Mouse (Mus musculus) heart, adult 9 months (tissue): ENCODE data around the gene Zfp64.

Experiments
- DNase-seq, 2 experiments: peaks; one replicate each; pipeline ENCODE4 v3.0.0; 2022; ENCODE audit warnings: low spot score in 2 of 2

Gene Zfp64

DNA sequence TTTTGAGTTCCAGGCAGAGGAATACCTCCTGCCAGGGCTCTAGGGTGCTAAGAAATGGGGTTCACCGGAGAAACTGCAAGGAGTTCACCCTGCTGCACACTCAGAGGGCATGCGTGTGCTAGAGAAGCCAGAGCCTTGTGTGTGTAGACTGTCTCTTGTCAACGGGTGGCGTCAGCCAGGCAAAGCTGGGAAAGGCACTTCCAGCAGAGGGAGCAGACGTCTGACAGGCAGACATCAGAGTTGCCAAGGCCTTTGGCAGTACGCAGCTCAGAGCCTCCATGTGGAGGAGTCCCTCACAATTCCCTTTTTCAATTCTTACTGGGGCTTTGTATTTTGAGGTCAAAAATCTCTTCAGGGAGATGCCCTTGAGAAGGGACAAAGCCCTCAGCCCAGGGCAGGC lies 6.9 kb downstream of the Zfp64 start:
- no peak for DNase-seq

DNA sequence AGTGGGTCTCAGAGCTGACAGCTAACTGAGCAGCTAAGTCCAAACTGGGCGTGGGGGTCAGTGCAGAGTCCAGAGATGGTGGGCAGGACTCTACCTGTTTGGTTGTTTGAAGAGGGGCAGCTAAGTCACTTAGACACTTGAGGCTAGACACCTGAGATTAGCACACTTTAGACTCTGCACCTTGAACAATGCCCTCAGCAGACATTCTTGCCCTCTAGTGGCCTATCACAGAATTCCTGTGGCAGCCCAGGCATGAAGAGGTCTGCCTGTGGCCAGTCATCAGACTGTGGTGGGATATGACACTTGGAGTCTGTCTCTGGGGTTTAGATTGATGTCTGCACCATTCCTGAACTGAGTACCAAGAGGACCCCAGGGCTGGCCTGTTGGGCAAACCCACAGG lies 7.7 kb downstream of the Zfp64 start:
- DNase-seq: no peak

DNA sequence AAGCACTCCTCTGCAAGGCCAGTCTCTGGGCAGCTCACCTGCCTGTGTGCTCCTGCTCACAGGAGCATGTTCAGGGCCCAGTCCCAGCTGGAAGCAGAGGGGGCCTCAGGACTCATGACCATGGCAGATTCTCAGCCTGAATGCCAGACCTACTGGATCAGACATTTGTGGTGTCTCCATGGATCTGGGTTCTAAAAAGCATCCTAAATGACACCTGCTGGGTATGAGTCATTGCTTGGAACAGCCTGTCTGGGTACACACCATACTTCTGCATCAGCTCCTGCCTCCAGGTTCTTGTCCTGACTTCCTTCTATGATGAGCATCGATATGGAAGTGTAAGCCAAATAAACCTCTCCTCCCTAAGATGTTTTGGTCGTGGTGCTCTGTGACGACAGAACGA lies 11.4 kb downstream of the Zfp64 start:
- DNase-seq: no peak

DNA sequence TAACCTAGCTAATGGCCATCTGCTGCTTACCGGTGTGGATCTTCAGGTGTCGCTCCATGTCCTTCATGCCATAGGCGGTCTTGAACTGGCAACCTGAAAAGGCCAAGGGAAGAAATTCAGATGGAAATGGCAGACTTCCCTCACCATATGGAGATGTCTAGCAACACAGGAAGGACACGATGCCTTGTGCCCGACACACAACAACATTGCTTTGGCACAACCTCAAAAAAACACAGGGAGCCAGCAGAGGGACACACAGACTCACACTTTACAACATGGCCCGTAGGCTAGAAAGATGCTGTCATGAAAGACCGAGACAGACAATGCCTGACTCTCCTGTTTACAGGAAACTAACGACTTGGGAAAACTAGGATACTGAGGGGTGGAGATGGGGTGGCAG lies 15.4 kb downstream of the Zfp64 start:
- DNase-seq: no peak

DNA sequence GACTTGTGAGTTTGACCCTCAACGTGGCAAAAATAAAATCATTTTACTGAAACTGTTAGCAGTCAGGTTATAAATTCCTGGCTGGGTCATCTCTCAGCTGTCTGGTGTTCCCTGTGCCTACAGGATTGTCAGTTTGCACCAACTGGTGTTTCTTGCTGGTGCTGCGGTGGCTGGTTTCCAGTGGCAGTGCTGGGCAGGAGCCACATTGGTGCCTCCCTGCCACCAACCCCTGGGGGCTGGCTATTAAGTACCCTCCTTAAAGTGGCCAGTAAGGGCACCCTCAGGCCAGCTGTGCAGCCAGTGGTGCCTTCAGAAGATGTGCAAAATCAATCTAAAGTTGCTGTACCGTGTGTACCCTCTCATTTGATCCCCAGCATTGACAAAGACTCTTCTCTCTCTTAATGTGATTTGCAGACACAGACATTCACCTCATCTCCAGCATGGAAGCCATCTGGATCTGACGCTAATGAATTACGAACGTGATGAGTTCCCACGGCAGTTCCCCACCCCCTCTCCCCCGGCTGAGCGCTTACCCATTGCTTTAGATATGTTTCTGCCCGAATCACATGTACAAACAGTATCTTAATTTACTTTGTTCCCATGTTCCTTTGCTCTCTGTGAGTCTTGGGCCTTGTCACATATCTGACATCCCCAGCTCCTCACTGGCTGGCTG lies 16.0 kb downstream of the Zfp64 start:
- DNase-seq: no peak

DNA sequence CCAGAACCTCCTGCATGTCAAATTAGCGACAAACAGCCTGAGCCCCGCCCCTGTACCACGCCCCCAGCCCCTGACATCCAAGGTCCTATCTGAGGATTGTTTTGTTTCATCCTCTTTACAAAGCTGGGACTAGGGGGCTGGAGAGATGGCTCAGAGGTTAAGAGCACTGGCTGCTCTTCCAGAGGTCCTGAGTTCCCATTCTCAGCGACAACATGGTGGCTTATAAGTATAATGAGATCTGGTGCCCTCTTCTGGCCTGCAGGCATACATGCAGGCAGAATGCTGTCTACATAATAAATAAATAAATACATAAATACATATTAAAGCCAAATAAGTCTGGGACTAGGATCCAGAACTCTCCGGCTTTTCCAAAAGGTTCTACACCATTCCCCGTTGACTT lies 18.5 kb downstream of the Zfp64 start:
- DNase-seq: no peak

DNA sequence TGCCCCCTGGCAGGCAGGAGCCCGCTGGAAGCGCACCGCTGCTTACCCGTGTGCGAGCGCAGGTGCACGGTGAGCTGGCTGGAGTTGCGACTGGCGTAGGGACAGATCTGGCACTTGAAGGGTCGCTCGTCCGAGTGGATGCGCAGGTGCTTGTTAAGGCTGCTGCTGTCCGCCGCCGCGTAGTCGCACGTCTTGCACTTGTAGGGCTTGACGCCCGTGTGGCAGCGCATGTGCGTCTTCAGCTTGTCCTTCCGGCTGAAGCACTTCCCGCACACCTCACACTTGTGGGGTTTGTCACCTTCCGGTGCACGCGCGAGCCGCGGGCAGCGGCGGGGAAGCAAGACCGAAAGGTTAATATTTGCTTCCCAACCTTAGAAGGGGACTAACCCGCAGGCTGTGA lies 20.2 kb downstream of the Zfp64 start:
- DNase-seq: no peak

DNA sequence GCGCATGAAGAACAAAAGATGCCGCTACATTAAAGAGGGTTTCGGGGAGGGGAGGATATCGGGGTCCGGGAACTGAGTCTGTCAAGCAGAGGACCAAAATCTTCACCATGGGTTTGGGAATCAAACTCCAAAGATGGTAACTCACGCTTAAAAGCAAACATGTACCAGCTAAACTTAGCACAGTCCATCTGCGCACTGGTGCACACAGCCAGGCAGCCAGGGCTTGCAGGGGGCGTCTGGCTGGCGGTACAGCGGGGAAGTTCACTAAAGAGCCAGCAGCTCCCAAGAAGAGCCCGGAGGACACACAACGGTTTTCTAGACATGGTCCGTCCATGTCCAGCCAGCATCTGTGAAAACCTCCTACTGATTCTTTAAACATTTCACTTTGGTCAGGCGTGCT lies 23.7 kb downstream of the Zfp64 start:
- no peak for DNase-seq

DNA sequence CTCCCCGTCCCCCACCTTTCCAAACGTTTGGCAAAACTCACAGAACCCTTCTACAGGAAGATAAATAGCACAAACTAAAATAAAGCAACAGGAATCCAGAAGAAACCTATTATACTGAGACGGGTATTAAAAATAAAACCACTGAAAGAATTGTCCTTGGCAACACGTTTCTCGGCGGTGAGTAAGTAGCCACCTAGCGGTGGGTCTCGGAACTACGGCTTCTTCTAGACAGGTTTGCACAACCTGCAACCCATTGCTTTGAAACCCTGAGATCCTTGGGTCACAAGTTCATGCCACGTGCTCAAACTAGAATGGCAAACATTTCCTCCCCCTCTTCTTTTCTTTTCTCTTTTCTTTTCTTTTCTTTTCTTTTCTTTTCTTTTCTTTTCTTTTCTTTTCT lies 25.7 kb downstream of the Zfp64 start:
- DNase-seq: peak in 1 of 2 experiments; percentile 27

DNA sequence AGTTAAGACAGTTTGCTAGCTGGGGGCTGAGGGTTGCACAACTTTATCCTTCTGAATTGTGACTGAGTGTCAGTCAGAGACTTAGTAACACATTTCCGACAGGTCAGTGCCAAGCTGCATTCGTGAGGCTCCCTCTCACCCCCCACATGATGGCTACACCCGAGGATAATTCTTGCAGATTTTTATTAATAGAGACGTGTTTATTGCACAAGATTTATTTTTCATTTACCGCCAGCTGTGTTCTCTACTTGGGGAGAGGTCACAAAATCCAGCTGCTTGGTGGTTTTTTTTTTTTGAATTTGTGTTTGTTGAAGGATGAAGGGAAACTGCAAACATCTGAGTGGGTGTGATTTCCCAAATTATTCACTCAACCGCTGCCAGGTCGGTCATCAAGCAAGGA lies 28.0 kb downstream of the Zfp64 start:
- DNase-seq: no peak

DNA sequence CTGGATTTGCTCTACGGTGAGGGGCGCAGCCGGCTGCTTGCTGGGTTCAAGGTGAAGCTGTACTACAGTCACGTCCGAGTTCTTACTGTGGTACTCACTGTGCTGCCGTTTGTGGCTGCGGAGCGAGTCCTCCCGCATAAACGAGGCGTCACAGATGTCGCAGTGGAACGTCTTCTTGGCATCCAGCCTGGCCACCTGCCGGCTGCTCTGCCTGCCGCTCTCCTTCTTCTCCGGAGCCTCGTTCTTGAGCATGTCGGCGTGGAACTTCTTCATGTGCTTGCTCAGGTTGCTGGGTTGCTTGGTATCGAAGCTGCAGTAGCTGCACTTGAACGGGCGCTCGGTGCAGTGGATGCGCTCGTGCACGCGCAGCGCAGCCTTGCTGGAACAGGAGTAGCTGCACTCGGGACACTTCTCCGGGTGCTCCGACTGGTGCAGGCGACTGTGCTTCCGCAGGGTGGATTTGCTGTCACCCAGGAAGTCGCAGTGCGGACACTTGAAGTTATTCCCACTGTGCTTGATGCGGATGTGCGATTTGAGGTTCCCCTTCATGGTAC lies 29.1 kb downstream of the Zfp64 start:
- no peak for DNase-seq

DNA sequence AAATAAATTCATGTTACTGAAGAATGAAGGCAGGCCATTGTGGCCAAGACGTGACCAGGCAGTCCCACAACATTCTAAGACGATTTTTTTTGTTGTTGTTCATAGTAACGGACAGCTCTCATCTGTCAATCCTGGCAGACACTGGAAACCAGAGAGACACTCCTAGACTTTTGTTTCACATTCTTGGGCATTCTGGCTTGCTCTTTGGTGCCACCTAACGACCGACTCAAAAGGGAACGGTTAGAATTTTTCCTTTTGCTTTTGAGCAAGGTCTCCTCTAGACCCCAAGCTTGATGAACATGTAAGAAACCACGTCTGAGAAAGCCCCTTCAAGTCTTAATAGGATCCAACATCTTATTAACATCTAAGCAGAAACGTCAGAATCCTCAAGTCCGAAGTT lies 31.7 kb downstream of the Zfp64 start:
- DNase-seq: peak in 1 of 2 experiments; percentile 18

DNA sequence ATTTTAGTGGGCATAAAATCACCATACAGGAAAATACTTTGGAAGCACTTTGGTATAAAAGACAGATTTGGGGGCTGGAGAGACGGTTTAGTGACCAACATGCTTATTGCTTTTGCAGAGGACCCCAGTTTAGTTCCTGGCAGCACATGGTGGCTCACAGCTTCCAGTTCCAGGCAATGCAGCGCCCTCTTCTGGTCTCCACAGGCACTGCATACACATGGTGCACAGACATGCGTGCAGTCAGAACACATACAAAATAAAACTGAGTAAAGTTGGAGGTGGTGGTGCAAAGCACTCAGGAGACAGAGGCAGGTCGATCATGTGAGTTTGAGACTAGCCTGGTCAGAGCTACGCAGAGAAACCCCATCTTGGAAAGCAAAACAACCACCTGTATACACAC lies 32.9 kb downstream of the Zfp64 start:
- DNase-seq: no peak

DNA sequence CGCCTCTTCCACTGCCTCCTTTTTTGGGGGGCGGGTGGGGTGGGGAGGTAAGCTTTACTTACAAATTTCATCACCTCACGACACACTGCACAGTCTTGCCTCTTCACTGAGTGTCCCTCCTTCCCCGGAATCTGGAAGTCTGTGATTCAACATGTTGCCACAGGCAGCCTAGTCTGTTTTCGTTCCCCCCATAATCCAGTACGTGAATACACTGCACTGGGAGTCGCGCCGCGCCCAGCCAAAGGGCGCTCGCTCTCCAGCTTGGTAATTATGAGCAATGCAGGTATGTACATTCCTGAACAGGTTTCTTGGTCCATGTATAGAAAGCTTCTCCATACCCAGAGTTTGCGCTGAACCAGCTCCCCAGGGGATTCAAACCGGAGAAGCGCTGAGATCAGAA lies 35.4 kb downstream of the Zfp64 start:
- no peak for DNase-seq

DNA sequence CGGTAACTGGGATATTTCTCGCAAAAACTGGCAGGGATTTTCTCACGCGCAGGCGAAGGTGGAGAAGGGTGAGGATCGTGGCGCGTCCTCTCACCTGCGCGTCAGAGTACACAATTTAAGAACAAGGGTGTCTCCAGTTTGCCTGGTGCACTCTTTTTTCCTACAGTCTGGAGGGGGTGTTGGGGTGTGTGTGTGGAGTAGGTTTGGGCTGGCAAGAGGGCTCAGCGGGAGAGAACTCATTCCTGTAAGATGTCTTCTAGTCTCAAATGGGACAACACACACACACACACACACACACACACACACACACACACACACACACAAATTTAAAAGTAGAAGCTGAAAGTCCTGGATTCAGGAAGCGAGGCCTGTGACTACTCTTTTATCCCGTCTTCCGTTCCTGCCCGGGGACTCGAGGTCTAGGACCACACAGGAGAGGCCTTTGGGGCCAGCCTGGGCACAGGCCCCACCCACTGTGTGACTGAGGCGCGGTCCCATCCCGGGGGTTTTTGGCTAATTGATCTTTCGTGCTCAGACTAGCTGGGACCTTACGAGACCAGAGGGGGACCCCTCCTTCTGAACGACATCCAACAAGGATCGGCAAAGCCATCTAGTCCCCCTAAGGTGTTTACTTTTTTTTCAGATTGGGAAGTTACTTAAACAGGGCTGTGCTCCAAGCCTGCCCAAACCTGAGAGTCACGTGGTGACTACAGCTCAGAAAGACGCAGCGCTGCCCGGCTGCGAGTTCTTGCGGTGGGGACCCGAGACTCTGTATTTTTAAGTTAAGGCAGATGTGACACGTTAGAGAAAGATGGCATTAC lies 42.3 kb downstream of the Zfp64 start:
- no peak for DNase-seq

DNA sequence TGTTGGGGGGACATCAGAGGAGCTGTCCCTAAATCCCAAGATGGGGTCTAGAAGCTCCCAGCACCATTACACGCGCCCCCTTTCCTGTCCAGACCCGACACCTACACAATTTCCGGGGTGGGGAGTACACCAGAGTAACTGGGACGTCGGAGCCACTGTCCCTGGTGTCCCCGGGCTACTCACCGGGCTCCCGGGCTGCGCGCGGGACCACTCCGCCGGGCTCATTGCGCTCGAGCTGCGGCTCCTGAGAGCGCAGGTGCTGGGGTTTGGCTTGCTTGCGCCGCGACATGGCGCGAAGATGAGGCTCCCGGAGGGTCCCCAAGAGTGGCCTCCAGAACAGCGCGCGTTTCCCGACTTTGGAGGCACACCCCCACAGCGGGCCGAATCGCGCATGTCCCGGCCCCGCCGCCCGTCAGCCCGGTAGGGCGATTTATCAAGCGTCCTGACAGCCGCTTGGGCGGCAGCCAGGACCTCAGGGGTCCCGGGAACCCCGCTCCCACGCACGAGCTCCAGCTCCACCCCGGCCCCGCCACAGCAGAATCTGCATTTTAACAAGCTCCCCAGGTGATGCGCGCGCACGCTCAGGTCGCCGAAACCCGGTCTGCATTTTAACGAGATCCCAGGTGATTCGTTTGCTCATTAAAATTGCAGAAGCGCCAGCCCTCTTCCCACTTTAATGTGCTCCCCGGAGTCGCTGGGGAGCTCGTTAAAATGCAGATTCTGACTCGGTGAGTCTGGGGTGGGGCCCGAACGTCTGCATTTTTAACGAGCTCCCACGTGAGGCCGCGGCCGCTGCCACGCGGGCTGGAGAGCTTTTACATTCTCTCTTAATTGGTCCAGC lies 43.1 kb downstream of the Zfp64 start:
- no peak for DNase-seq

DNA sequence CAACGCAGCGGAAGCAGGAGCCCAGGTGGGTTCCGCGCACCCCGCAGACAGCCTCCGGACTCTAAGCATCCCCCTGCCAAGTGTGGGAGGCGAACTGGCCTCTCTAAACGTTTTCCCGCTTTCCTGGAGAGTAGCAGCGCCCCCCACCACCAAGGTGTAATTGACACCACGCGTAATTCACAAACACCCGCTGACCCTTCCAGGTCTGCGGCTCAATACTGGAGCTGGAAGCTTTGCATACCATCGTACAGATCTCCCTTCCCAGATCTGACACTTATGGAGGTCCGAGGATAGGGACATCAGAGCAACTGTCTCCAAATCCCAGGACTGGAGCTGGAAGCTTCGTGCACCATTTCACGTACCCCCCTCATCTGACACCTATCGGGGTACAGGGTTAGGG lies 43.9 kb downstream of the Zfp64 start:
- no peak for DNase-seq

DNA sequence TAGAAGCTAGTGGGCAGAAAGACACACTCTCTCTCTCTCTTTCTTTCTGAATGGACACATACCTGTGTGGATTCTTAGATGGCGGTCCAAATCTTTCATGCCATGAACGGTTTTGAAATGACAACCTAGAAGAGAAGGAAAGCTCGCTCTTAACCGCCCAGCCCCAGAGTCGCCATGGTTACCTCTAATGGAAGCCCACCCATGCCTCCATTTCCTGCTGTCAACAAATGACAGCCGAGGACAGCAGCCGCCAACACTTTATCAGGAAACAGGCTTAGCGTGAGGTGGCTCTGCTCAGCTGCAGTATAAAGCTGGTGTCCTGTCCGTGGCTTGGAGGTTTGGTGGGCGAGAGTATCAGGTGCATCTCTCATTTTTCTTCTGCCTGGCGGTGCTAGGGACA lies 49.4 kb downstream of the Zfp64 start:
- no peak for DNase-seq

DNA sequence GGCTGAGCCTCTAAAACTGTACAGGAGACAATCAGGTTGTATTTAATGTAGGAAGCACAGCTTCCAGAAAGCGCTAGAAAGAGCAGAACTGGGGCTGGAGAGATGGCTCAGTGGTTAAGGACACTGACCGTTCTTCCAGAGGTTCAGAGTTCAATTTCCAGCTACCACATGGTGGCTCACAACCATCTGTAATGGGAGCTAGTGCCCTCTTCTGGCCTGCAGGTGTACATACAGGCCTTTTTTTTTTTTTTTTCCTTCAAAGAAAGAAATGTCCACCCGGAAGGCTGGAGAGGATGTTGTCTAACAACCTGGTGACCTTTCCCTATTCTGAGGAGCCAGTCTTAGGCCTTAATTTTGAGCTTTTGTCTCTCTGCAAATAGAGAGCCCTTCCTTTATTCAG lies 50.5 kb downstream of the Zfp64 start:
- DNase-seq: no peak

DNA sequence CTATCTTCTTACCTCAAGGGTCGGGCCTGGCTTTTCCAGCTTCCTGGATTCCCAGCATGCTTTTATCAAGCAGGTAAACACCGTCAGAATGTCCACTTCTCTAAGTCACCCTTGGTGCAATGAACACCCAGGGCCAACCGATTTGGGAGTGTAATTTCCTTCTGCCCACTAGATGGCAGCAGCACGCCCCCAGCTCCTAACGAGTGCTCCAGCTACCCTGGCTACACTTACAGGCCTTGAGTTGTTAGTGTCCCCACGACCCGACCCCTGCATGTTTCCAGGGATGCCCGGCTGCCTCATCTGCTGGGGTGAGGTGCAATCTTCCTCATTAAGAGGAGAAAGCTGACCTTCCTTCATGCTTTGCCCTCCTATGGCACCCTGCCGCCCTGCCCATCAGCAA lies 51.2 kb downstream of the Zfp64 start:
- peak in 1 of 2 experiments; percentile 14 for DNase-seq

DNA sequence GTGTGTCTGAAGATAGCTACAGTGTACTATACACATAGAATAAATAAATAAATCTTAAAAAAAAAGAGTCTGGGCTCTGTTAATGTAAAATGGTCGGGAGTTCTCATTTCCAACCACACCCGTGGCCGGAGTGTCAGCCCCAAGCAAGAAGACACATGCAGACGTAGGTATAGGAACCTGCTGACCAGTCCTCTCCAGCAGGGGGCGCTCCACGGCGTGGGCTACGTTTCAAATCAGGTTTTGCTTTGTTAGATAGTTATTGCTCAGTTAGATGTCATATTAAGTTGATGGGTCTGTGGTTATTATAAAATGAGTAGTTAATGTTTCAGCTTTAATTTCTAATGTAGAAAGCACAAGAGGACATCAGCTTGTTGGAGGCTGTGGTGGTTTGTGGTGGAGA lies 52.8 kb downstream of the Zfp64 start:
- DNase-seq: no peak

DNA sequence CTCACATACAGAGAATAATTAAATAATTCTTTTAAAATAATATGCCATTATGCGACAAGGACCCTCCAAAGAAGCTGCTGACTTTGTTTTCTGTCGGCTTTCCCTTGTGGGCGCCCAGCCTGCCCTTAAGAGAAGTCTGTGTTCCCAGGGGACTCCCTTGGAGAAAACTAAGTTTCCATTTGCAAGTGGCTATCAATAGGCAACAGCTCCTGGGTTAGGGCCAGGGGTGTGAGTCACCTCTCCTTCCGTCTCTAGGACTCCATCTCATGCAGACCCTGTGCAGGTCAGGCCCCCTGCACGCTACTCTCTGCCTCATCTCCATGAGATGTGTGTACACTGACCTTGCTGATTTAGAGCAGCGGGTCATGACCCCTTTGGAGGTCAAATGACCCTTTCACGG lies 57.5 kb downstream of the Zfp64 start:
- DNase-seq: no peak
